Mouse (Mus musculus) limb, embryonic 11.5 days (tissue): ENCODE data around the gene Gk. TPM values are rescaled to one million over a fixed set of nuclear protein-coding genes. Genes with fewer than 3 reads are reported as not detected.

Experiments used
- ATAC-seq: fragments of 200-750 bp; cut with Nextera tagmentation; 2 replicates; pipeline ENCODE4 v1.8.0; 2017; ENCODE audit warnings: low read depth; ENCODE audit not compliant: insufficient number of reproducible peaks, low FRiP score, low TSS enrichment
- DNase-seq: peaks from one replicate; pipeline ENCODE4 v3.0.0-alpha.2; 2015; ENCODE audit warnings: low spot score
- H3K27ac ChIP-seq: fragments of 300-500 bp; sonication (generic); replicated peaks from 2 replicates; pipeline ENCODE4 v1.5.1; 2014; ENCODE audit warnings: low read depth, mild to moderate bottlenecking, low read length
- H3K27me3 ChIP-seq: fragments of 300-500 bp; sonication (generic); 2 replicates; pipeline ENCODE4 v1.6.1; 2014; ENCODE audit warnings: mild to moderate bottlenecking, low read length, mixed read lengths; ENCODE audit not compliant: control insufficient read depth, insufficient read depth
- H3K36me3 ChIP-seq: fragments of 300-500 bp; sonication (generic); 2 replicates; pipeline ENCODE4 v1.6.1; 2014; ENCODE audit warnings: mild to moderate bottlenecking, low read length, moderate library complexity, mixed read lengths; ENCODE audit not compliant: control insufficient read depth, insufficient read depth
- H3K4me1 ChIP-seq: fragments of 300-500 bp; sonication (generic); 2 replicates; pipeline ENCODE4 v1.6.1; 2014; ENCODE audit warnings: low read length, mixed read lengths; ENCODE audit not compliant: control insufficient read depth, insufficient read depth
- H3K4me2 ChIP-seq: fragments of 300-500 bp; sonication (generic); 2 replicates; pipeline ENCODE4 v1.6.1; 2014; ENCODE audit warnings: low read depth, mild to moderate bottlenecking, moderate library complexity; ENCODE audit not compliant: severe bottlenecking
- H3K4me3 ChIP-seq: fragments of 300-500 bp; sonication (generic); 2 replicates; pipeline ENCODE4 v1.5.1; 2014; ENCODE audit warnings: low read depth, low read length
- H3K9ac ChIP-seq: fragments of 300-500 bp; sonication (generic); 2 replicates; pipeline ENCODE4 v1.6.1; 2014; ENCODE audit warnings: mild to moderate bottlenecking, low read length
- H3K9me3 ChIP-seq: fragments of 300-500 bp; sonication (generic); 2 replicates; pipeline ENCODE4 v1.6.1; 2016; ENCODE audit warnings: low read length; ENCODE audit not compliant: control insufficient read depth
- WGBS: fragments of 180-500 bp; shearing (Covaris S2); extraction: QIAGEN DNeasy Blood & Tissue Kit; methylation state at CpG from one replicate; pipeline ENCODE4 v1.1.7; 2014; 5-methylcytosine and 5-hydroxymethylcytosine counted together
- polyA plus RNA-seq: library from polyadenylated mRNA; unstranded; fragments of >200 nt; fragmentation: Nextera tagmentation; extraction: Ambion mirVana; gene quantifications from 2 replicates; pipeline ENCODE4 v1.2.1, GENCODE M21; 2014

The Gk gene
- polyA plus RNA-seq, result 5.3 and 5.7 TPM in 2 replicates

- H3K4me2 ChIP-seq, result peak within 1 kb of the TSS; percentile 58
- H3K9me3 ChIP-seq, result no peaks in the 10 kb centered on the region
- no peaks in the 10 kb centered on the region for H3K27me3 ChIP-seq
- 33% methylated on average over 34 of the region's 45 CpGs for WGBS
- peak within 1 kb of the TSS; percentile 56 for H3K9ac ChIP-seq
- peak; percentile 93 for DNase-seq
- no peaks in the 10 kb centered on the region for H3K36me3 ChIP-seq
- no peaks in the 10 kb centered on the region for H3K4me1 ChIP-seq
- peak within 1 kb of the TSS; percentile 42 for H3K4me3 ChIP-seq
- ATAC-seq, result peak; percentile 100
- H3K27ac ChIP-seq, result no peak within 1 kb of the TSS; the same call in 1 of the 2 replicates
Observed at GRCm38 (mm10) chrX:85776544-85777087, at the start of gene Gk. Gene Gk (minus strand): TSS chrX:85776819.

- ATAC-seq, result no peak
- Histone ChIP-seq H3K27me3 (no peaks in the 10 kb centered on the region), H3K9me3 (no peaks in the 10 kb centered on the region), H3K4me3 (no peak overlapping the region), H3K27ac (no peak overlapping the region), H3K9ac (no peak overlapping the region), H3K4me1 (no peaks in the 10 kb centered on the region), H3K4me2 (no peak overlapping the region), H3K36me3 (no peaks in the 10 kb centered on the region)
- no peak for DNase-seq
- 71% methylated on average over 4 of the region's 4 CpGs for WGBS
Observed at GRCm38 (mm10) chrX:85804706-85805376, 28.2 kb upstream of the Gk start.

- Histone ChIP-seq H3K4me2 (no peak overlapping the region), H3K9ac (no peak overlapping the region), H3K27ac (no peak overlapping the region), H3K4me1 (no peaks in the 10 kb centered on the region), H3K4me3 (no peak overlapping the region), H3K27me3 (no peaks in the 10 kb centered on the region), H3K36me3 (no peaks in the 10 kb centered on the region), H3K9me3 (no peaks in the 10 kb centered on the region)
- ATAC-seq (no peak), DNase-seq (no peak)
Observed at GRCm38 (mm10) chrX:85803006-85803405, 26.4 kb upstream of the Gk start.

GRCm38 (mm10) chrX:85797449-85797848 lies 20.8 kb upstream of the Gk start:
- H3K27ac ChIP-seq, result no peak overlapping the region
- no peaks in the 10 kb centered on the region for H3K36me3 ChIP-seq
- no peaks in the 10 kb centered on the region for H3K27me3 ChIP-seq
- ATAC-seq, result no peak
- H3K4me3 ChIP-seq, result no peak overlapping the region
- H3K9me3 ChIP-seq, result no peaks in the 10 kb centered on the region
- H3K4me2 ChIP-seq, result no peak overlapping the region
- no peak overlapping the region for H3K9ac ChIP-seq
- DNase-seq, result no peak
- H3K4me1 ChIP-seq, result no peaks in the 10 kb centered on the region
- 82% methylated on average over 2 of the region's 2 CpGs for WGBS

- Histone ChIP-seq H3K4me2 (no peak overlapping the region), H3K27ac (no peak overlapping the region), H3K36me3 (no peaks in the 10 kb centered on the region), H3K9ac (no peak overlapping the region), H3K27me3 (no peaks in the 10 kb centered on the region), H3K4me3 (no peak overlapping the region), H3K9me3 (no peaks in the 10 kb centered on the region), H3K4me1 (no peaks in the 10 kb centered on the region)
- DNase-seq (no peak), ATAC-seq (no peak)
- 83% methylated on average over 3 of the region's 3 CpGs for WGBS
Observed at GRCm38 (mm10) chrX:85778346-85778745, 1.7 kb upstream of the Gk start.

GRCm38 (mm10) chrX:85777141-85777540 lies 522 bp upstream of the Gk start:
- peak overlapping the region; percentile 56 for H3K9ac ChIP-seq
- DNase-seq (no peak), ATAC-seq (peak; percentile 63; the same call in 1 of the 2 replicates)
- H3K9me3 ChIP-seq, result no peaks in the 10 kb centered on the region
- no peaks in the 10 kb centered on the region for H3K4me1 ChIP-seq
- no peaks in the 10 kb centered on the region for H3K36me3 ChIP-seq
- H3K4me2 ChIP-seq, result peak overlapping the region; percentile 33
- WGBS, result 17% methylated on average over 17 of the region's 17 CpGs
- peak overlapping the region; percentile 34 for H3K4me3 ChIP-seq
- H3K27ac ChIP-seq, result no peak overlapping the region; the same call in 1 of the 2 replicates
- no peaks in the 10 kb centered on the region for H3K27me3 ChIP-seq

- no peaks in the 10 kb centered on the region for H3K4me1 ChIP-seq
- no peak overlapping the region for H3K27ac ChIP-seq
- H3K4me3 ChIP-seq, result peak overlapping the region; percentile 42
- peak overlapping the region; percentile 58 for H3K4me2 ChIP-seq
- DNase-seq (no peak), ATAC-seq (no peak; the same call in 1 of the 2 replicates)
- H3K27me3 ChIP-seq, result no peaks in the 10 kb centered on the region
- no peaks in the 10 kb centered on the region for H3K9me3 ChIP-seq
- 14% methylated on average over 20 of the region's 22 CpGs for WGBS
- H3K9ac ChIP-seq, result peak overlapping the region; percentile 40
- H3K36me3 ChIP-seq, result no peaks in the 10 kb centered on the region
Observed at GRCm38 (mm10) chrX:85775879-85776543, 608 bp downstream of the Gk start.

GRCm38 (mm10) chrX:85771303-85771702 lies 5.3 kb downstream of the Gk start:
- Histone ChIP-seq H3K4me1 (no peaks in the 10 kb centered on the region), H3K4me2 (no peak overlapping the region), H3K4me3 (no peak overlapping the region), H3K27ac (no peak overlapping the region), H3K9ac (no peak overlapping the region), H3K9me3 (no peaks in the 10 kb centered on the region), H3K36me3 (no peaks in the 10 kb centered on the region), H3K27me3 (no peaks in the 10 kb centered on the region)
- ATAC-seq (no peak), DNase-seq (no peak)
- 91% methylated on average over 3 of the region's 3 CpGs for WGBS
